Mouse (Mus musculus): ENCODE measurements around the gene Sv2b.

DNA sequence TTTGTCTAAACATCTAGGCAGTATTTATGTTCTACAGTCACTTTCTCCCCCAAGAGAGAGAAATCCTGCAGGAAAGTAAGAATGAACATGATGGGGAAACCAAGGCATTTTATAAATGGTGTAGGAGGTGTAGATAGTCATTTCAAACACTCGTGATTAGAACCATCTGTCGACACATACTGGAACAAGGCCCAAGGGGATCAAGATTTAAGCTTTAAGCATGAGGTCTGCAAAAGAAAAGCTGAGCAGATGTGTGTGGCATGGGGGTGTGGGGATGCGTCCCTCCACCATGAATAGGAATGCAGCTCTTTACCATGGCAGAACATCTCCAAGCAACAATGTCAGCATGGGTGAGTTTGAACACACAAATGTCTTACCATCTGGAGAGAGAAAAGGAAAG is 23.2 kb upstream of the Sv2b start:
- TF ChIP-seq CTCF (conservative IDR thresholded peaks at IDR 0.05; ENCODE audit: insufficient read depth, insufficient read length, low read depth, low read length), result no peak
- no peak for TF ChIP-seq POLR2A (IDR thresholded peaks at IDR 0.05; ENCODE audit: low read depth, low read length)
